Mouse (Mus musculus) intestine, postnatal 0 days (tissue): ENCODE measurements at regions not wholly inside any gene's neighbourhood (a gene's known extent, or its start where the extent isn't known, plus 50 kb on each side); places are given as distances from the start of the nearest gene placed in this dataset.

Source experiments
- ATAC-seq: fragments of 200-750 bp; cut with Nextera tagmentation; 2 replicates; pipeline ENCODE4 v1.8.0; 2017; ENCODE audit warnings: mild to moderate bottlenecking, moderate TSS enrichment, moderate library complexity
- H3K27ac ChIP-seq: fragments of 300-500 bp; sonication (generic); 2 replicates; pipeline ENCODE4 v1.5.1; 2014; ENCODE audit warnings: mild to moderate bottlenecking, low read depth, low read length, moderate library complexity
- H3K27me3 ChIP-seq: fragments of 300-500 bp; sonication (generic); replicated peaks from 2 replicates; pipeline ENCODE4 v1.6.1; 2014; ENCODE audit warnings: low read length, mixed read lengths; ENCODE audit not compliant: control insufficient read depth, insufficient read depth
- H3K36me3 ChIP-seq: fragments of 300-500 bp; sonication (generic); 2 replicates; pipeline ENCODE4 v1.6.1; 2014; ENCODE audit warnings: mild to moderate bottlenecking, moderate library complexity; ENCODE audit not compliant: control insufficient read depth, insufficient read depth
- H3K4me1 ChIP-seq: fragments of 300-500 bp; sonication (generic); replicated peaks from 2 replicates; pipeline ENCODE4 v1.6.1; 2014; ENCODE audit warnings: antibody characterized with exemption, low read length, mixed read lengths; ENCODE audit not compliant: control insufficient read depth, insufficient read depth
- H3K4me2 ChIP-seq: fragments of 300-500 bp; sonication (generic); replicated peaks from 2 replicates; pipeline ENCODE4 v1.6.1; 2014; ENCODE audit warnings: low read depth, mild to moderate bottlenecking, moderate library complexity
- H3K4me3 ChIP-seq: fragments of 300-500 bp; sonication (generic); 2 replicates; pipeline ENCODE4 v1.5.1; 2014; ENCODE audit warnings: low read depth, low read length
- H3K9ac ChIP-seq: fragments of 300-500 bp; sonication (generic); 2 replicates; pipeline ENCODE4 v1.6.1; 2014; ENCODE audit warnings: mild to moderate bottlenecking, low read depth, low read length
- H3K9me3 ChIP-seq: fragments of 300-500 bp; sonication (generic); 2 replicates; pipeline ENCODE4 v1.6.1; 2016; ENCODE audit warnings: mixed run types; ENCODE audit not compliant: control insufficient read depth
- CTCF ChIP-seq: sonication (generic); IDR thresholded peaks from 2 replicates; pipeline ENCODE4 v1.5.1; 2016; ENCODE audit warnings: low read depth, mild to moderate bottlenecking, control low read depth, antibody characterized with exemption, moderate library complexity
- WGBS: fragments of 180-500 bp; shearing (Covaris S2); extraction: QIAGEN DNeasy Blood & Tissue Kit; methylation state at CpG from one replicate; pipeline ENCODE4 v1.1.7; 2014; 5-methylcytosine and 5-hydroxymethylcytosine counted together

DNA sequence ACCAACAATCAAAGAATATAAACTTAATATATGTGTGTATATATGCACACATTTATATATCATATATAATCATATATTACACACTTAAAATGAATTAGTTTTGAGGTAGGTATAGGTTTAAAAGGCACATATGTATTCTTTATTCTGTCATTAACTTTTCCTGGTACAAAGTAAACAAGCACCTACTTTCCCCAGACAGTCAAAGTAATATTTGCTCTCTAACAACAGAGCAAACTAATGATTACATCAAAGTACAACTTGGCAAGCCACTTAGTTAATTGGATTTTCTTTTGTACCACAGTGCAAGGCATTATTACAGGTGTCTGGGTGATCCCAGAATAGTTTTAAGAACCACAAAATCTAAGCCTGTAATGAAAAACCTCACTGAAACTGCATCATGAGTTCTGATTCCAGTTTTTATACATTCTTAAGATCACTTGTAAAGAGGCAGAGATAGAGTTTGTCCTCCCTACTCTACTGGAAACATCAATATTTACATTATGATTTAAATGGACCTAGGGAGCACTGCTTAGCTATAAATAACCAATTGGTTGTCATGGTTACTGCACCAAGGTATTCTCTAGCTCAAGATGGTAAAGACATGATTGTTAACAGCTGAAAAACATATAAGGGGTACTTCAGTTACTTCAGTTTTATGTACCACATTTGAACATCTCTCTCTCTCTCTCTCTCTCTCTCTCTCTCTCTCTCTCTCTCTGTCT lies 988.5 kb upstream of the 1700009N14Rik start:
- Histone ChIP-seq H3K9ac (no peak overlapping the region), H3K27ac (no peak overlapping the region), H3K9me3 (no peaks in the 10 kb centered on the region), H3K36me3 (no peaks in the 10 kb centered on the region), H3K4me1 (no peaks in the 10 kb centered on the region), H3K4me3 (no peak overlapping the region), H3K4me2 (no peak overlapping the region), H3K27me3 (no peaks in the 10 kb centered on the region)
- TF ChIP-seq CTCF: no peak
- no peak for ATAC-seq

- Histone ChIP-seq H3K4me2 (no peak overlapping the region), H3K36me3 (no peaks in the 10 kb centered on the region), H3K4me3 (no peak overlapping the region), H3K27ac (no peak overlapping the region), H3K9me3 (no peaks in the 10 kb centered on the region), H3K27me3 (no peaks in the 10 kb centered on the region), H3K9ac (no peak overlapping the region), H3K4me1 (no peaks in the 10 kb centered on the region)
- no peak for ATAC-seq
- 70% methylated on average over 2 of the region's 2 CpGs for WGBS
- TF ChIP-seq CTCF: no peak
Measured at GRCm38 (mm10) chr4:38498271-38498670, 951.8 kb upstream of the 1700009N14Rik start.

GRCm38 (mm10) chr4:38505875-38506274 lies 944.2 kb upstream of the 1700009N14Rik start:
- no peak overlapping the region for H3K4me3 ChIP-seq
- H3K27ac ChIP-seq: no peak overlapping the region
- H3K9me3 ChIP-seq: no peaks in the 10 kb centered on the region
- no peak for ATAC-seq
- H3K4me1 ChIP-seq: no peaks in the 10 kb centered on the region
- no peaks in the 10 kb centered on the region for H3K36me3 ChIP-seq
- no peak for TF ChIP-seq CTCF
- 73% methylated on average over 1 of the region's 1 CpGs for WGBS
- H3K9ac ChIP-seq: no peak overlapping the region
- H3K27me3 ChIP-seq: no peaks in the 10 kb centered on the region
- no peak overlapping the region for H3K4me2 ChIP-seq

DNA sequence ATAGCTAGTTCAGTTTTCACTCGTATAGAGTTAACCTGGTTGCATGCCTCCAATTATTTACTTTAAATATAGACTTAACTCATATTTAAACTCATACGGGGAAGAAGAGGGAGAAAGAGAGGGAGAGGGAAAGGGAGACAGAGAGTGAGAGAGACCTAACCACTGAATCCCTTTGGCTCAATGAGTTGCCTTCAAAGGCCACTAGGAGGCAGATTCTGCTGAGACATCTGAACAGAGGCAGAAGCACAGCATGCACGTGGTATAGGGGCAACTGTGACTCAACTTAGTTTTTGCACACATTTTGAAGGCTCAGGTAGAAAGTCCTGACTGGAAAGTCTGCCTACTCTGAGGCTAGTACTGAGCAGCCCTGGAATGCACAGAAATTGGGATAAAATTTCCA lies 942.9 kb upstream of the 1700009N14Rik start:
- no peak for ATAC-seq
- H3K4me2 ChIP-seq: no peak overlapping the region
- H3K36me3 ChIP-seq: no peaks in the 10 kb centered on the region
- no peaks in the 10 kb centered on the region for H3K4me1 ChIP-seq
- H3K9me3 ChIP-seq: no peaks in the 10 kb centered on the region
- TF ChIP-seq CTCF: peak; percentile 62
- H3K9ac ChIP-seq: no peak overlapping the region
- no peak overlapping the region for H3K4me3 ChIP-seq
- WGBS: 68% methylated on average over 3 of the region's 3 CpGs
- no peaks in the 10 kb centered on the region for H3K27me3 ChIP-seq
- H3K27ac ChIP-seq: no peak overlapping the region

DNA sequence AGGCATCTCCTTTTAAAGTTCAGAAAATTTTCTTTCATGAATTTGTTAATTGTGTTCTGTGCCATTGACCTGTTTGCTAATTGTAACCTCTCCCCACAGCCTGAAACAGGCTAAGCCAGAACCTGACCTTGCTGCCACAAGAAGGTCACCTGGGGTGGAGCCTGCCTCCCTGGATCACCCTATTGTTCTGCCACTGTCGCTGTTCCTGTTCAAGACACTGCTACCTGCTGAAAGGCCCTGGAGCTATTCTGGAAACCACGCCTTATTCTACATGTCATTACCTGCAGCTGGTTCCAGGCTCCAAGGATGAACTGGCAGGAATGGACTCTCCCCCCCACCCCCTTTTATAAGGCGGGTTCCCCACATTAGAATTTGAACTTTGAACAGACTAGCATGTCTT lies 931.0 kb upstream of the 1700009N14Rik start:
- no peak for TF ChIP-seq CTCF
- H3K9ac ChIP-seq: no peak overlapping the region
- no peaks in the 10 kb centered on the region for H3K9me3 ChIP-seq
- no peak for ATAC-seq
- H3K4me1 ChIP-seq: no peaks in the 10 kb centered on the region
- WGBS: 69% methylated on average over 3 of the region's 3 CpGs
- H3K4me3 ChIP-seq: no peak overlapping the region
- no peaks in the 10 kb centered on the region for H3K36me3 ChIP-seq
- H3K4me2 ChIP-seq: no peak overlapping the region
- H3K27me3 ChIP-seq: no peaks in the 10 kb centered on the region
- no peak overlapping the region for H3K27ac ChIP-seq
